Mouse (Mus musculus) gastrocnemius, adult 8-10 months (tissue): ENCODE data around the gene Ncoa1. TPM values are rescaled to one million over a fixed set of nuclear protein-coding genes. Genes with fewer than 3 reads are reported as not detected.
"Not testable (repeated sequence)": the region's sequence is repeated elsewhere in the genome, so short reads cannot be mapped to it uniquely, and the experiment has no call there.

ENCODE experiments used
- DNase-seq, 2 experiments: peaks; one replicate each; pipeline ENCODE4 v3.0.0; 2022; ENCODE audit warnings: low spot score in 2 of 2
- total RNA-seq, 4 experiments: library from RNA; stranded (reverse); gene quantifications; 2 replicates each; pipeline ENCODE4 v1.2.4; 2022

The Ncoa1 gene
- total RNA-seq, 4 experiments from 2014 or later, result 22.4 to 31.5 (median 26.2) TPM

DNA sequence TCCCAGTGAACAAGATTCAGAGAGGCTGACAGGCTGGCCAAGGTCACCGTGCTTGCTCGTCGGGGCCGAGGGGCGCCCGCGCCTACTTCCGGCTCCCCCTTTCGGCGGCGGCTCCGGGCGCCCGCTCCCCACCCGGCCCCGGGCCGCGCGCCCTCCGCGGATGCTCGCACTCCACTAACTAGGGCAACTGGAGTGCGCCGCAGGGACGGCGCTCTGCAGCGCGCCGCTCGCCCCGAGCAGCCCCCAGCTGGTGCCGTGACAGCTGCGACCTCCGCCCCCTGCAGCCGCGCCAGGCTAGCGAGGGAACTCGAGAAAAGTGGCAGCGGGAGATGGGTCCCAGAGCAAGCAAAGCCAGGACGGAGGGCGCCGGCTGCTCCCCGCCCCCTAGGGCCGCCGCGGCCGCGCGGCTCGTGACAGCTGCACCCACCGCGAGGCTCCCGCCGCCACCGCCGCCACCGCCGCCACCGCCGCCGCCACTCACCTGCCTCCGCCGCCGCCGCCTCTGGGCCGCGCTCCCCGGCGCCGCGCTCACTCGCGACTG lies 621 bp downstream of the Ncoa1 start:
- DNase-seq, result peak; percentile 3 to 26

DNA sequence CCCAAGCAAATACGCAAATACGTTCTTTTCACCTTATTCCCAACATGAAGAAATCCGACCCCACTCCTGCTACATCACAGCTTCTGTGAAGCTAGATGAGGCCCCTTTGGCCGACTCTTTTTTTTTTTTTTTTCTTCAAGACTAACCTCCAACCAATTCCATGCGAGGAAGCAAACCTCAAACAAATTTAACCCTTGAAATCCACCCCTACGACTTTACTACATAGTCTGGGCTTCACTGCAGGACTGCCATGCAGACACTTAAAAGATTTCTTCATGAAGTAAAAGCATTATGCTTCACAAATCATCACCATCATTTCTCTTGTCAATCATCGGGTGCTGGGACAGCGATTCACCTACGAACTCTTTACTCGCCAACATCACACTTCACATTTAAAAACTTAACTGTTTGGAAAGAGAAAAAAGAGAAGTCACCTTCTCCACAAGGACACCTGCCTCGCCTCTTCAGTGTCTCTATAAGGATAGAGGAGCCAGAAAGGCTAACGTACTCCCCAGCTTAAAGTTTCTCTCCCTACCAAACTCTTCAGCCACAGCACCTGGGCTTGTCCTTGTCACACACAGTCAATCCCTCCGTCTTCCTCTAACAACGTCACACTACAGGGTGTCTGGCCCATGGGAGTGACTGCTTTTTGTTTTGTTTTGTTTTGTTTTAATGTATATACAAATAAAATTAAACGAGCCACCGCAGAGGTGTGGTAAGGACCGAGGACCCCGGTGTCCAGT lies 1.6 kb downstream of the Ncoa1 start:
- no peak for DNase-seq

DNA sequence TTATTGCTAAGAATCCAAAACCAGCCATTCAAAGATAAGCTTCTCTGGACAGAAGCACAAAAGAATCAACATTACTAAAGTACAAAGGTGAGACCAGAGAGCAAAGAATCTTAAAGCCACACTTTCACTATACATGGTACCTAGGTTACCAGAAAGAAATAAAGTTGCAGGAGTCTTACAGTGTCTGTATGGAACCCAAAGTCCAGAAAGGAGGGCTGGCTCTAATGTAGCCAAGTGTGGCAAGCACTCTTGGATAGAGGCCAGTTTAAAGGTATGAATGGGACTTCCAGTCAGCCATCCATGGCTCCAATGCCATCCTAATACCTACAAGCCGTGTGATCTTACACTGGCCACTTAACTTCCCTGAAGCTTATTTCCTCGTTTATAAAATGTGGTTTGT lies 7.9 kb downstream of the Ncoa1 start:
- no peak for DNase-seq

DNA sequence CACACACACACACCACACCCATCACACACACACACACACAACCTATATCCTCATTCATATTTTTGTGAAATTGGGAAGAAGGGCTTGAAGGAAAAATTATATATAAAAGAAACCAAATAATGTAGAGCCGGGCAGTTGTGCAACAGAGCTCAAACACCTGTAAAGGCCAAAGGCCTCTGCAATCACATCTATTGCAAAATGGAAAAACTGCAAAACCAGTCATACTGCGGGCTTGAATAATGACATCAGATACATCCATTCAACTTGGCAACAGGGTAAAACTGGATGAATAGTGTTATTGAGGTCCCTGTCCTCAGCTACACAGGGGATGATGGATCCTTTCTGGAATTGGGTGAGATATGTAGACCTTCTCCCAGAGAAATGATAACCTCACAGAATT lies 13.3 kb downstream of the Ncoa1 start:
- DNase-seq, result no peak

DNA sequence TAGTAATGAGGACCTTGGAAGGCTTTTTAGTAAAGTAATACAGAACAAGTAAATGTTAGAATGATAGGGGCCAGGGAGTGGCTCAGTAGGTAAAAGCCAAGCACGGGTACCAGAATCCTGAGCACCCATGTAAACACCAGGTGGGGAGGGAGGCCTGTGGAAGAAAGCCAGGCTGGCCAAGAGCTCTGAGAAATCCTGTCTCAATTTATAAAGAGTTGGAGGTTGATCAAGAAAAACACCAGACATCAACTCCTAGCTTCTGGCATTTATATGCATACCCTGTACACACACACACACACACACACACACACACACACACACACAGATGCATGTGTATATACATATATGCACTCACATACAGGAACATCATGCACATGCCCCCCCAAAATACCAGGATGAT lies 14.6 kb downstream of the Ncoa1 start:
- no peak for DNase-seq

DNA sequence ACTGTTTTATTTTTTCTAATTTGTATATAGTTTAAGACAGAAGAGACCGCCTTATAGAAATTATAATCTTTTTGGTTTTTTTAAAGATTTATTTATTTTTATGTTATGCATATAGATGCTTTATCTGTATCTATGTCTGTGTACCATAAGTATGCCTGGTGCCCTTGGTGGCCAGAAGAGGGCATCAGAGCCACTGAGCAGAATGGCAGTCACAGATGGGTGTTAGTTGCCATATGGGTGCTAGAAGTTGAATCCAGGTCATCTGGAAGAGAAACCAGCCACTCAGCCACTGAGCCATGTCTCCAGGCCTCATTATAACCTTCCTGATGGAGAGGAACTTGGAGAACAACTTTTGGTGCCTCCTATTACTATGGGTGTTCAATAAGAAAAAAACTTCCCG lies 16.0 kb downstream of the Ncoa1 start:
- no peak for DNase-seq

DNA sequence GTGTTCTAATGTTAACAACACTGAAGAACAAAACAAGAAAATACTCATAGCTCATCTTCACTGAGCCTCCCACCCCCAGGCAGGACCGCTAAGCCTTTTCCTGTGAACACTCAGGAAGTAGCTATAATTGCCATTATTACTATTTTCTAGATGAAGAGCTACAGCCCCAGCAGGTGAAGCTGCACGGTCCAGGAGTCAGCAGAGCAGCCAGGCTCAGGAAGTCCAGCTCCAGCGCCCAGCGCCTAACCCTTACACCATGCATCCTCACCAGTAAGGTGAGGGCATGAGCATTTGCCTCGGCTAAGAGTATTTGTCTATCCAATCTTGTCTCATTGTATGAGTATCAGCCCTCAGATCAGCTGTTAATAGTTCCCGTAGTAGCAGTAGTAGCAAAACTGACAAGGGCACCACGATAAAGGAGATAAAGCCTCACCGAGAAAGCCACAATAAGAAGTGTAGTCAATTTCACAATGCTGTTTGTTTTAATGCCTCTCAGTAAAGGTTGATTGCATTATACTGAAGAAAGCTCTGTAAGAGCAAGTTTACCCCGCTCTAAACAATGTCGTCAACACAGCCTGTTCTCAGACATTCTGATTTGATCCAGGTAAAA lies 21.9 kb downstream of the Ncoa1 start:
- no peak for DNase-seq

DNA sequence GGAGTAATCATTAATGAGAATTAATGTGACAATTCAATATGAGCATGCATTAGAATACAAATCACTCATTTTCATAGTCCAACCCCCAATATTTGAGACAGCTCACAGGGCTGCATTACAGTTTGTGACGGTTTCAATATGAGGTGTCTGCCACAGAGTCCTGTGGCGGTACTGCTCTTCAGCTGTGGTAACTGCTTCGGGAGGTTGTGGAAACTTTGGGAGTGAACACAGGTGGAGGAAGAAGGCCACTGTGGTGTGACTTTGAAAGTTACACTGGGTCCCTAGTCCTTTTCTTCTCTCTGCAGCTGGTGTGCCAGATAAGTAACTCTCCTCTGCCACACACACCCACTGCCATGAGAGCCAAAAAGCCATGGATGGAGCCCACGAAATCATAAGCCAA lies 22.7 kb downstream of the Ncoa1 start:
- DNase-seq, result no peak

DNA sequence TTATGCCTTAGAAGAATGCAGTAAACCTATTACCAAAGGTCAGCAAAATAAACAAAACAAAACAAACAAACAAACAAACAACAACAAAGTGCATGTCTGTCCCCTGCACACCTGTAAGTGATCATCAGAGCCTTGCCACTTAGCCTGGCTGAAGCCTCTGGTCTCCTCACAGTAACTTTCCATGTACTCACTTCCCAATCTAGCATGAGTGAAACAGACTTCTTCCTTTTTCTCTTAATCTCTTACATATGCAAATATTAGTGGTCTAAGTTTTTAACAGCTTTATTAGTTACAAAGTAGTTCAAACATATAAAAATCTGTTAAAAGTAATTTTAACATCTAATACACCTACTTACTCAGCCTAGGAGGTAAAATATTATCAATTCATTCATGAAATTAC lies 24.7 kb downstream of the Ncoa1 start:
- DNase-seq, result no peak

DNA sequence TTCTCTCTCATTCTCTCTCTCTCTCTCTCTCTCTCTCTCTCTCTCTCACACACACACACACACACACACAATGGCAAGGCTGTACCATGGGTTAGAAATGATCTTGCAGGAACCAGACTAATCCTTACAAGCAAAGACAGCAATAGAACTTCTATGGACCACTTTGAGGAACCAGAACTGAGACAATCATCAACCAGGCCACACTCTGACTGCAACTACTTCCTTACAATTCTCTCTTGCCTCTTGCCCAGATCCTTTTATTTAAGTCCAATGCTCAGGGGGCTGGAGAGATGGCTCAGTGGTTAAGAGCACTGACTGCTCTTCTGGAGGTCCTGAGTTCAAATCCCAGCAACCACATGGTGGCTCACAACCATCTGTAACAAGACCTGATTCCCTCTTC lies 26.5 kb downstream of the Ncoa1 start:
- not testable (repeated sequence) for DNase-seq

DNA sequence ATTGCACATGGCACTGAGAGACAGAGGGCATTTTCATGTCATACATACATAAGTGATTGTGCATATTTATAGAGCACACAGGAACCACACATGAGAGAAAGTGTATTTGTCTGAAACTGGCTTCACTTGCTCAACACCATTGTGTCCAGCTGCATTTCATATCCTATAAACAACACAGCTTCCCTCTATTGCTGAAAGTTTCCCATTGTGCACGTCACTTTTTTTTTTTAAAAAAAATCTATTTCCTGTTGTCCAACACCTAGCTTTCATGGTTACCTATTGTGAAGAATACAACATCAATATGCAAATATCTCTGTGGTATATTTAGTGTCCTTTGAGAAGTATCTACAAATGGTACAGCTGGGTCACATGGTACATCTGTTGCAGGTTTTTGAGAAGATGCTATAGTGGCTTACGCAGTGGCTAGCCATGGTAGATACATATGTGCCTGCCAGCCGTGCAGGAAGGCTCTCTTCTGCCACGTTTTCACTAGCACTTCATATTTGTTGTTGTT lies 28.8 kb downstream of the Ncoa1 start:
- DNase-seq, result no peak

DNA sequence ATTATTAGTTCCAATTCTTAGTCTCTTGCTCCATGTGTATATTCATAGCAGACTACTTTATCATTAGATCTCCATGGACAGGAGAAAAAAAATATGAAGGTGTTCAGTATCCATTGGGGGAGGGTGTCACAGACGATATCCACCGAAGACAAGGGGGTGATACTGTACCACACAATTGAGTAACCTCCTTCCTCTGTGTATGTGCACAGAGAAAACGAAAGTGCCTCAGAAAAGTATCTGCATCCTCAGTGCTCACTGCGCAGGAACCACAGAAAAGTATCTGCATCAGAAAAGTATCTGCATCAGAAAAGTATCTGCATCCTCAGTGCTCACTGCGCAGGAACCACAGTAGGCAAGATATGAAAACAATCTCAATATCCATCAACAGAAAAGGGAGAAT lies 32.0 kb downstream of the Ncoa1 start:
- DNase-seq, result no peak

DNA sequence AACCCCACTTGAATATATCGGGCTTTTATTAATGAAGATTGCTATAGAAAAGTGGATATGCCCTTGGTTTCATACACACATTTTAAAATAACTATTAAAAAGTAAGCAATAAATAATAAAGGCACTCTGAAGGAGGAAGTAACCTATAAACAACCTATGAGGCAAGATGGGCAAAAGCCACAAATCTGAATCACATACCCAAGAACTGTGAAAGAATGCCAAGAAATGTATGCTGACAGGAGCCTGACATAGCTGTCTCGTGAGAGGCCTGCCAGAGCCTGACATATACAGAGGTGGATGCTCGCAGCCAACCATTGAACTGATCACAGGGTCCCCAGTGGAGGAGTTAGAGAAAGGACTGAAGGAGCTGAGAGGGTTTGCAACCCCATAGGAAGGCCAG lies 35.5 kb downstream of the Ncoa1 start:
- DNase-seq, result no peak

DNA sequence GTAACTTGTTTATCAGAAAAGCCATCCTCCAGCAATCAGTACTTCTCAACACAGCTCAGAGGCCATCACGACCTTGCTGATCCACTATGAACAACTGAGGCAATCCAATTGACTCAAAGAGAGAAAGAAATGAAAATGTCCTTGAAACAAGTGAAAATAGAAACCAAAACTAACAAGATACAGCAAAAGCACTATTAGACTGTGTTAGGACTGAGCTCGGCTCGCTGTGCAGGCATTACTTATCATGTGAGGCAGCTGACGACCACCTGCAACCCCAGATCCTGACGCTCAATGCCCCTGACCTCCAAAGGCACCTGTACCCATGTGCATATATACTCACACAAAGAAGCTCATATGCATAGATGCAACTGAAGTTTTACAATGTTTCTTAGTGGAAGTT lies 40.8 kb downstream of the Ncoa1 start:
- no peak for DNase-seq

DNA sequence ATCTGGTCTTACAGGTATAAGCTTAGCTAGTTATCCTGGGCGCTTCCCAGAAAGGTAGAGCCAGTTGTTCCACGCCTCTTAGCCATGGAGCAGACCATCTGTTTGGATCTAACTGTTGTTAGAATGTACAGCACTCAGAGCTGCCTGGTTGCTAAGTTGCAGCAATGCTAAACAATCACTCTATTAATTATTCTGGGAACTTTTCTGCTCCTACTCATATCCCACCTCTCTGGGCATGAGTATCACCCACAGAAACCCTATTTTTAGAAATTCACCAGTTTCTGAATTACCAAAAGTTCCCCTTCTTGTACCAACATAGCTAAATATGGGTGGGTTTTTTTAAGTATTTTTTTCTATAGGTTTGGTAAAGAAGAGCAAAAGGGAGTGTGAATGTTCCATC lies 43.4 kb downstream of the Ncoa1 start:
- DNase-seq, result no peak

DNA sequence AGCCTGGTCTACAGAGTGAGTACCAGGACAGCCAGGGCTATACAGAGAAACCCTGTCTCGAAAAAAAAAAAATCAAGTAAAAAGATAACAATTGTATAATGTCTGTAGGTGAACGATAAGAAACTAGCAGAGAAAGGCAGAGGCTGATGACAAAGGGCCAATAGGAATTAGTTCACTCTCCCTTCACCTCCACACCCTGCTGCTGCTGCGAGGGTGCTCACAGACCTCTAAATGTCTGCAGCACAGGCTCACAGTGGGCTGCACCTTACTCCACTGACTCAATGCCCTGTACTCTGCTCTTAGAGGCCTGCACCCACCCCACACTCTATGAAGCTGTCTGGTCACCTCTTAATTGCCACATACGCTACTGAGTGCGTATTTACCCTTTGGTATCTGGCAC lies 45.0 kb downstream of the Ncoa1 start:
- DNase-seq, result no peak

DNA sequence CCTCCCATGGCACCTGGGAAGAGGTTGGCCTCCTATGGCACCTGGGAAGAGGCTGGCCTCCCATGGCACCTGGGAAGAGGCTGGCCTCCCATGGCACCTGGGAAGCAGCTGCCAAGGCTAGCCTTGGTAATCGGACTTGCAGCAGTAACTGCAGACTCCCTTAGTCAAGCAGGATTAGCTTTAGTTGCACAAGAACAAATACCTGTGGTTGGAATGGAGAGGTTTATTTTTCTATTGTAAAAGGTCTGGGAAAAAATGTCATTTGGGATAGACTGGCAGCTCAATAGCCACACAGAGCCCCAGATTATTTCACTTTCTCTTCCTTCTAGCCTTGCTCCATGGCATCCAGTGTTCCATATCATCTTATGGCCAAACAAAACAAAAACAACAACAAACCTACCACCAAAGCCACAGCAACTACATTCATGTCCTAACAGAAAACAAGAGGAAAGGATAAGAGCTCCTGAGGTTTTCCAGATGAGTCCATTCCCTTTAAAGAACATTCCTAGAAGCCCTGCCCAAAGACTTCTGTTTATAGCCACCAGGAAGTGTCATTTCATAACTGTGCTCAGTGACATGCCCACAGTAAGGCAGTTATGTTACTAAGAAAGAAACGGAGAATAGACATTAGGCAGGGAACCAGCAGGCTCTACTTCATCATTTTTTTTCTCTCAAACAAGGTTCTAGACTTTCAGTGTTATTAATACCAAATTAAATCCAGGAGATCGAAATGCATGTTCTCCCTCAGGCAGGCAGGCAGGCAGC lies 46.7 kb downstream of the Ncoa1 start:
- no peak for DNase-seq

DNA sequence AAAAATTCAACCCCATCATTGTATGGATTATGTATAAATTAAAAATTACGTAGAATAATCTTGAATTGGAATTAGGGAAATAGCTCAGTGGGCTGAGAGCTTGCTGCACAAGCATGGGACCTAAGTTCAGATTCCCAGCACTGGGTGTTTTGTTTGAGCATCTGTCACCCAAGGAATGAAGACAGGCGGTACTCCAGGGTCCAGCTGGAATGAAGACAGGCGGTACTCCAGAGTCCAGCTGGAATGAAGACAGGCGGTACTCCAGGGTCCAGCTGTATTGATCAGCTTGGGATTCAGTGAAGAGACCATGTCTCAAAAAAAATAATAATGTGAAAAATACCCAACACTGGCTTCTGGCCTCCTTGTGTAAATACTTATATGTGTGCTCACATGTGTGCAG lies 58.2 kb downstream of the Ncoa1 start:
- no peak for DNase-seq

DNA sequence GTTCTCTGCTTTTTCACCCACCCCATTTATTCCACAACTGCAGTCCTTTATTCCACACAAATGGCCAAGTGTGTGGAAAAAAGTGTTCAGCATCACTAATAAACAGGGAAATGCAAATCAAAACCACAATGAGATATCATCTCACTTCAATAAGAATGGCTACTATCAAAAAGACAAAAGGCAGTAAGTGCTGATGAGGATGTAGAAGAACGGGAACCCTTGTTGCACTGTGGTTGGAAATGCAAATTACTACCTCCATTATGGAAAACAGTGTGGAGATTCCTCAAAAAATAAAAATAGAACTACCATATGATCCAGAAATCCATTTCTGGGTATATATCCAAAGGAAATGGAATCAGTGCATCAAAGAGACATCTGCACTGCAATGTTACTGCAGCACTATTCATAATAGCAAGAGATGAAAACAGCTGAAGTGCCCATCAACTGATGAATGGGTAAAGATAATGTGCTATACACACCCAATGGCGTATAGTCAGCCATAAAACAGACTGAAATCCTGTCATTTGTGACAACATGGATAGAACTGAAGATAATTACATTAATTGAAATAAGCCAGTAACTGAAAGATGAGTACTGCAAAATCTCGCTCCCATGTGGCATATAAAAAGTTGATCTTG lies 59.2 kb downstream of the Ncoa1 start:
- no peak for DNase-seq

DNA sequence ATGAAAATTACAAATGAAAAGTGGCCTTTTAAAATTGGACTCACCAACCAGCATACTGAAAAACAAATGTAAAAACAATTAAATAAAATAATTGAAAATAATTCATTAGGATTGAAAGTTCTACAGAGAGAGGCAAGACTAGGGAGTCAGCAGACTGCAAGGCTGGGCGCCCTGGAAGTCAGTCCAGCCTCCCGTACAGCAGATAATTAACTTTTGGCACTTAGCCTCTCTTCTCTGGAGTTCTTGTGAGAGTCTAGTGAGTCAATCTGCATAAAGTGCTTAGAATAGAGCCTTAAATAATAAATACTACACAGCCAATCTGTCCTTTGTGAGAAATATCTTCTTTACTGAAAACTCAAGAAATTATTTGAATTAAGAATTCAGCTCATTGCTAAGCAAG lies 69.9 kb downstream of the Ncoa1 start:
- no peak for DNase-seq

DNA sequence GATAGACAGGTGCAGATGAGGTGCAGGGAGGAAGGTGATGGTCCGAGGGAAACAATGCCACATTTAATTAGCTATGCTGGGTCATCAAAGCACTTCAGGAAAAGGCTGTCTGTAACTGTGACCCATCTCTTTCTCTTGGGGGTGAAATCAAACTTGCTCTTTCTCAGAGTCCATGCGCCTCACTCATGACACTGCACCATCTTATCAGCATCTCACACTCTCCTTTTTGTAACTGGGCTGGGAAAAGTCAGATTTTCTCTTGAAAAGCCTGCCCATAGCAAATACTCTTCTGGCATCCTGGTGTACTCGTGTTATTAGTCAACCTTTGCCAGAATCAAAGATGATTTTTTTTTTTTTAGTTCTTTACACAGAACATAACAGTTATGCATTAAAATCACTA lies 70.8 kb downstream of the Ncoa1 start:
- no peak for DNase-seq

DNA sequence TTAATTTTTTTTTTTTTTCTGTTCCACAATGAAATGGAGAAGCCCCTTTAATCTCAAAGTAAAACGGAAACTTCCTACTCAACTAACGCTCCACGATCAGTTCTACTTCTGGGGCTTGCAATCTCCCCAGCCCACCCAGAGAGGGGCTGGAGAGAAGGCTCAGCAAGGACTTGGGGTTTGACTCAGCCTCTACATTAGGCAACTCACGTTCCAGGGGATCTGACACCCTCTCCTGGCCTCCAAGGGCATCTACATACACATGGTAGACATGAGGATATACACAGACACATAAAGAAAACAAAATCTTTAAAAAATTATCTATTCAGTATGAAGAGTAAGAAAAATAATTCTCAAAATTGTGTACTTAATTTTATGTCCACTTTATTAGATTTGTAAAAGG lies 73.8 kb downstream of the Ncoa1 start:
- DNase-seq, result no peak
